Mouse (Mus musculus) limb, embryonic 12.5 days (tissue): ENCODE measurements around the gene Krtap17-1. TPM values are rescaled to one million over a fixed set of nuclear protein-coding genes. Genes with fewer than 3 reads are reported as not detected.

ENCODE experiments used
- ATAC-seq: fragments of 200-750 bp; cut with Nextera tagmentation; 2 replicates; pipeline ENCODE4 v1.8.0; 2017; ENCODE audit warnings: low read depth, moderate TSS enrichment; ENCODE audit not compliant: insufficient number of reproducible peaks, insufficient read depth, low FRiP score, low TSS enrichment
- H3K27ac ChIP-seq: fragments of 300-500 bp; sonication (generic); 2 replicates; pipeline ENCODE4 v1.5.1; 2016; ENCODE audit warnings: mild to moderate bottlenecking, moderate library complexity
- H3K27me3 ChIP-seq: fragments of 300-500 bp; sonication (generic); 2 replicates; pipeline ENCODE4 v1.6.1; 2016; ENCODE audit warnings: mild to moderate bottlenecking, moderate library complexity
- H3K36me3 ChIP-seq: fragments of 300-500 bp; sonication (generic); 2 replicates; pipeline ENCODE4 v1.6.1; 2016; ENCODE audit warnings: mild to moderate bottlenecking, moderate library complexity
- H3K4me1 ChIP-seq: fragments of 300-500 bp; sonication (generic); replicated peaks from 2 replicates; pipeline ENCODE4 v1.6.1; 2016
- H3K4me2 ChIP-seq: fragments of 300-500 bp; sonication (generic); 2 replicates; pipeline ENCODE4 v1.6.1; 2016; ENCODE audit warnings: mild to moderate bottlenecking, moderate library complexity
- H3K4me3 ChIP-seq: fragments of 300-500 bp; sonication (generic); replicated peaks from 2 replicates; pipeline ENCODE4 v1.5.1; 2016; ENCODE audit warnings: mild to moderate bottlenecking
- H3K9ac ChIP-seq: fragments of 300-500 bp; sonication (generic); replicated peaks from 2 replicates; pipeline ENCODE4 v1.6.1; 2016; ENCODE audit warnings: mild to moderate bottlenecking, moderate library complexity
- H3K9me3 ChIP-seq: fragments of 300-500 bp; sonication (generic); 2 replicates; pipeline ENCODE4 v1.6.1; 2016; ENCODE audit warnings: mild to moderate bottlenecking, moderate library complexity
- WGBS: fragments of 180-500 bp; shearing (Covaris S2); methylation state at CpG from one replicate; pipeline ENCODE4 v1.1.7; 2016; 5-methylcytosine and 5-hydroxymethylcytosine counted together
- polyA plus RNA-seq: library from polyadenylated mRNA; unstranded; fragments of >200 nt; fragmentation: Nextera tagmentation; extraction: Ambion mirVana; gene quantifications from 2 replicates; pipeline ENCODE4 v1.2.1, GENCODE M21; 2016

The Krtap17-1 gene
- 1.4 and 1.9 TPM in 2 replicates for polyA plus RNA-seq

DNA sequence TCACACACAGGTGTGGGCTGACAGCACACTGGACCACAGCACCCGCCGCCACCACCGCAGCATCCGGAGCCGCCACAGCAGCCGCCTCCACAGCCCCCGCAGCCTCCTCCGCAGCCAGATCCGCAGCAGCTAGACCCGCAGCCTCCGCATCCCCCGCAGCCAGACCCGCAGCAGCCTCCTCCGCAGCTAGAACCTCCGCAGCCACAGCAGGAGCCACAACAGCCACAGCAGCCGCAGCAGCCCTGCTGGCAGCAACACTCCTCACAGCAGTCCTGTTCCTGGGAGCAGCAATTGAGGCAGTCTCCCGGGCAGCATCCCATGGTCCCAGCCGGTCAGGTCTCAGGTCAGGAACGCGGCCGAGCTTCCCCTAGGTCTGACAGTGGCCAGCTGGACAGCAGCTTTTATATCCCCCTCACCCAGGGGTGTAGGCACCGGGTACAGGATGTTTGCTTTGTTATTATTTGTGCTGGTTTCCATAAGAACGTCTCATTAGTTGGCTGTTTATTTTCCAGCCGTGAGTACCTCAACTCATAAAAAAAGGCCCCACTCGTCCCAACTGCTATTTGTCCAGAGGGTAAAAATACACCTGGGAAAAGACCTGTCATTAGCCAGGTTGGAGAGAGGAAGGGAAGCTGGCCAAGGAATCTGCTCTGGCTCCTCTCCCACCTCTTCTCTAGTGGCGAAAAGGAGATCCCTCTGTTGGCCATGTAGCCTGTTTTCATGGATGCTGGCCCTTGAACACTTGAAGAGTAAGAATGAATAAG is at the start of gene Krtap17-1:
Gene Krtap17-1 (minus strand): TSS at position 375 of the 764 bp plus-strand sequence.
- Histone ChIP-seq H3K27ac (no peak within 1 kb of the TSS), H3K4me3 (peak within 1 kb of the TSS; percentile 29), H3K9ac (peak within 1 kb of the TSS; percentile 42; the same call in 1 of the 2 replicates), H3K4me2 (peak within 1 kb of the TSS; percentile 51), H3K9me3 (no peaks in the 10 kb centered on the region), H3K27me3 (peaks cover 32% of the 10 kb centered on the region), H3K36me3 (no peaks in the 10 kb centered on the region), H3K4me1 (peaks cover 12% of the 10 kb centered on the region)
- 17% methylated on average over 26 of the region's 26 CpGs for WGBS
- no peak for ATAC-seq

DNA sequence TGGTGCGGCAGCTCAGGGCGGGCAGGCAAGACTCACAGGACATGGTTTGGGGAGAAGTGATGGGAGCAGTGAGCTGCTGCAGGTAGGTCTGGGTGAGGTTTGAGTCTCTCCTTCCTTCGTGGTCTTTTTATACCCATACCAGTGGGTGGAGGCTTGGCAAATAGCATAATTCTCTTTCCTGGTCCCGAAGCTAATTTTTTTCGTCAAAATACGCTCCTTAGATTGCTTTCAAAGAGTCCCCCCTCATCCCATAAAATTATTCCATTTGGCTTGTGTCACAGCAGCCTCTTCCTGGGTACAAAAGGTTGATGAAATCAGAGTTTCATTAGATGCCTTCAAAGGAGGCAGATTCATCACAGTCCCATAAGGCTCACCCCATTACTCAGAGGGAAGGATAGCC is 47.7 kb upstream of the Krtap17-1 start, which contains the start of gene Krt34:
Gene Krt34 (minus strand): TSS at position 101 of the 400 bp plus-strand sequence.
- no peak within 1 kb of the TSS for H3K4me2 ChIP-seq
- H3K4me1 ChIP-seq, result no peaks in the 10 kb centered on the region
- no peak within 1 kb of the TSS for H3K27ac ChIP-seq
- 85% methylated on average over 6 of the region's 6 CpGs for WGBS
- H3K27me3 ChIP-seq, result no peaks in the 10 kb centered on the region
- H3K9me3 ChIP-seq, result no peaks in the 10 kb centered on the region
- ATAC-seq, result no peak
- no peaks in the 10 kb centered on the region for H3K36me3 ChIP-seq
- H3K9ac ChIP-seq, result no peak within 1 kb of the TSS
- no peak within 1 kb of the TSS for H3K4me3 ChIP-seq

DNA sequence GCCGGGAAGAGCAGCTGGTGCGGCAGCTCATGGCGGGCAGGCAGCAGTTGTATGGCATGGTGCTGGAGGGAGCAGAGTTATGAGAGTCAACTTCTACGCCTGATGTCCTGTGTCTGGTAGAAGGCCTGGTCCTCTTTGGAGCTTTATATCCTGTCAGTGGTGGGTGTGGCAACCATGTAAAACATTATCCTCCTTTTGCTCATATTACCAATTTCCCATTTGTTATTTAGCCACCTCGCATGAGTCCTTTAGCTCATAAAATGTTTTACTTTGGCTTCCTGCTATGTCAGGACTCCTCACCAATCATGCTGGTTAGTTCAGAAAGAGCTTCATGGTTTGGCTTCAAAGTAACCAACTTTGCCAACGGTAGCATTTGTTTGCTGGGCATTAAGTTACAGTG is 36.0 kb upstream of the Krtap17-1 start, which contains the start of gene Krt33b:
Gene Krt33b (minus strand): TSS at position 101 of the 400 bp plus-strand sequence.
- Histone ChIP-seq H3K9me3 (no peaks in the 10 kb centered on the region), H3K9ac (no peak within 1 kb of the TSS), H3K36me3 (no peaks in the 10 kb centered on the region), H3K4me3 (no peak within 1 kb of the TSS), H3K4me2 (no peak within 1 kb of the TSS), H3K4me1 (no peaks in the 10 kb centered on the region), H3K27me3 (no peaks in the 10 kb centered on the region), H3K27ac (no peak within 1 kb of the TSS)
- WGBS, result 76% methylated on average over 6 of the region's 6 CpGs
- no peak for ATAC-seq

DNA sequence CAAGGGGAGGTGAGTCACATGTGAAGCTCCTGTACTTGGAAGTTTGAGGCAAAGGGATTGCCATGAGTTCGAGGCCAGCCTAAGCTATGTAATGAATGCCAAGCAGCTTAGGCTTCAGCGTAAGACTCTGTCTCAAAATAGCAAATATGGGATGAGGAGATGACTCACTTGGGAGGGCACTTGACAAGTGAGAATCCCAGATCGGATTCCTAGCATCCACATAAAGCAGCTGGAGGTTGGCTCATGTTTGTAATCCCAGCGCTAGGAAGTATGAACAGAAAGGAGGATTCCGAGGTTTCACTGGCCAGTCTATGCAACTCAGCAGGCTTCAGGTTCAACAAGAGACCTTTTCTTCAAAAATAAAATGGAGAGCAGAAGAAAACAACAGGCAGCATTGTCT is 27.6 kb upstream of the Krtap17-1 start:
- Histone ChIP-seq H3K36me3 (no peaks in the 10 kb centered on the region), H3K9ac (no peak overlapping the region), H3K27ac (no peak overlapping the region), H3K4me3 (no peak overlapping the region), H3K4me1 (no peaks in the 10 kb centered on the region), H3K27me3 (no peaks in the 10 kb centered on the region), H3K4me2 (no peak overlapping the region), H3K9me3 (no peaks in the 10 kb centered on the region)
- WGBS, result 88% methylated on average over 5 of the region's 5 CpGs
- ATAC-seq, result no peak

DNA sequence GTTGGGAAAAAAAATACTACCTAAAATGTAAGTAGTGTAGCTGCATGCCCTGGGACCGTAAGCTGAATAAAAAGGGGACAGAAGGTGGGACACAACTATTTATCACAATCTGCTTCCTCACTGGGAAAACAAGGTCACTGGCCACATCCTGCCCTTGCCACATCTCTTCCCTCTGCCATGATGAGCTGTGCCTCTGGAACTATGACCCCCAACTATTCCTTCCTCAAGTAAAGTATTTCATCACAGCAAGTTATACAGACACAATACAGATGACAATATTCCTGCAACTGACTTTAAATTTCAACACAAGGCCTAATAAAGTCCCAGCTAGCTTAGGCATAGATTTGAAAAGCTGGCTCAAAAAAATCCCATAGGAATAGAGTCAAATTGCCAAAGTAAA is 25.7 kb upstream of the Krtap17-1 start:
- WGBS, result 87% methylated on average over 1 of the region's 1 CpGs
- Histone ChIP-seq H3K4me2 (no peak overlapping the region), H3K9ac (no peak overlapping the region), H3K27ac (no peak overlapping the region), H3K9me3 (no peaks in the 10 kb centered on the region), H3K4me1 (no peaks in the 10 kb centered on the region), H3K27me3 (no peaks in the 10 kb centered on the region), H3K4me3 (no peak overlapping the region), H3K36me3 (no peaks in the 10 kb centered on the region)
- no peak for ATAC-seq

DNA sequence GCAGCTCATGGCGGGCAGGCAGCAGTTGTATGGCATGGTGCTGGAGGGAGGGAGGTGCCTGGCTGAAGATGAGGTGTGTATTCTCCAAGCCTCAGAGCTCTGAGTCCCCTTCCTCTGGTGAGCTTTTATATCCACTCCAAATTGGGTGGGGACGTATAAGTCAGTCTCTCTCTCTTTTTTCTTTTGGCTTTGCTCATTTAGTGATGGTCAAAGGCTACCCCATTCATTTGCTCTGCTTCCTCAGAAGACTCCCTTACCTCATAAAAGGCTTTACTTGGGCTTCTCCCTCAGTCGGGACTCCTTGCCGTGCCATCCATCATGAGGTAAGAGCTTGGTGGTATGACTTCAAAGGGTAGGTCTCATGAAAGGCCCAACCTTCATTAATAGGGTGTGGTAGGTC is 22.3 kb upstream of the Krtap17-1 start, which contains the start of gene Krt33a:
Gene Krt33a (minus strand): TSS at position 101 of the 400 bp plus-strand sequence.
- no peaks in the 10 kb centered on the region for H3K36me3 ChIP-seq
- H3K9ac ChIP-seq, result no peak within 1 kb of the TSS
- ATAC-seq, result no peak
- H3K4me3 ChIP-seq, result no peak within 1 kb of the TSS
- no peaks in the 10 kb centered on the region for H3K9me3 ChIP-seq
- 51% methylated on average over 4 of the region's 4 CpGs for WGBS
- H3K27ac ChIP-seq, result no peak within 1 kb of the TSS
- no peak within 1 kb of the TSS for H3K4me2 ChIP-seq
- no peaks in the 10 kb centered on the region for H3K4me1 ChIP-seq
- H3K27me3 ChIP-seq, result no peaks in the 10 kb centered on the region

DNA sequence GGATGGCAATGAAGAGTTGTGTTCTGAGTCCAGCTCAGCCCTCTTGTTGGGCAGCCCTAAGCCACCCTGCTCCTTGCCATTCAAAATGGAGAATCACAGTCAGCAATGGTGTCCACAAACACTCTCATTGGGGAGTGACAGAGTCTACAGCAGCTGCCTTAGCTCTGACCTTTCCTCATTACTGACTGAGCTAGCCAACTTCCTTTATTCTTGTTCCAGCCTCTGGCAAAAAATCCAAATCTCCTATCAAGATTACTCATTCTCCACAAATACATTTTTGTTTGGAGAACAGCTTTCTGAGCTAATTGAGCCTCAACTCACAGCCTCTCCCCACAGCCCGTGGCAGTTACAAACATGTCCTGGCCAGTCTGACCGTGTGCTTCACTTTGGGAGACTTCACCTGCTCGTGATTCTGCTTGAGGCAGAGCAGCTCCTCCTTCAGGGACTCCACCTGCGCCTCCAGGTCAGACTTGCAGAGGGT is 19.9 kb upstream of the Krtap17-1 start:
- Histone ChIP-seq H3K9me3 (no peaks in the 10 kb centered on the region), H3K4me3 (no peak overlapping the region), H3K9ac (no peak overlapping the region), H3K27me3 (no peaks in the 10 kb centered on the region), H3K4me2 (no peak overlapping the region), H3K27ac (no peak overlapping the region), H3K36me3 (no peaks in the 10 kb centered on the region), H3K4me1 (no peaks in the 10 kb centered on the region)
- 71% methylated on average over 4 of the region's 4 CpGs for WGBS
- no peak for ATAC-seq

DNA sequence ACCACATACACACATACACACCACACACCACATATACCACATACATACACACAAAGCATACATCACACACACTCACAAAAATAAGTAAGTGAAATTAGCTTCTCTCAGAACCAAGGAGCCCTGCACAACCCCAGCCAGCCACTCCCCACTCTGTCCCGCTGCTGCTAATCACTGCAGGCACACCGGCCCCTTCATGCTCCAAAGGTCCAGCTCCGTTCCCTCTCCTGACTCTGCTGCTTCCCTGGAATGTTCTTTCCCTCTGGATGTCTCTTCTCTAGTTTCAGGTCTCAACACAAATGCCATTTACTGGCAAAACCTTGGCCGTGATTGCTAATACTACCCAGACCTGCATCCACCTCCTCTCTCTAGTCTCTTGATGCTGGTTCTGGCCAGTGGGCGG is 16.9 kb upstream of the Krtap17-1 start:
- H3K27me3 ChIP-seq, result no peaks in the 10 kb centered on the region
- no peaks in the 10 kb centered on the region for H3K36me3 ChIP-seq
- no peak overlapping the region for H3K4me3 ChIP-seq
- no peaks in the 10 kb centered on the region for H3K4me1 ChIP-seq
- no peak for ATAC-seq
- no peak overlapping the region for H3K27ac ChIP-seq
- H3K4me2 ChIP-seq, result no peak overlapping the region
- H3K9me3 ChIP-seq, result no peaks in the 10 kb centered on the region
- no peak overlapping the region for H3K9ac ChIP-seq
- WGBS, result 82% methylated on average over 5 of the region's 5 CpGs

DNA sequence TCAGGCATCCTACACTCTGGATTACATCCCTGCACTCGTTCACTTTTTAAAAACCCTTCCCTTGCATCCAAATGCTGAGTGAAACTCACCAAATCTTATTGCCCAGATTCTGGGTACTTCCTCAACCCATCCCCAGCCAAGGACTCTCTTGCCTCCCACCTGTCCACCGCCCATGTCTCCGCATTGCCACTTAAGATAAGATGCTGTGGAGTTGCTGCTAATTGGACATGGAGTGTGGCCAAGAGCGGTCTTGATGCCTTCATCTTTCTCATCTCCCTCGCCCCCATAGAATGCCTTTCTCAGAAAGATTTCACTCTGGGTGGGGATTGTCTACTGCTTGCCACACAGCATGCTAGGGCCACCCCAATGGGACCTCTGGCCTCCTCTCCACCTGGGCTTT is 14.5 kb upstream of the Krtap17-1 start:
- no peak overlapping the region for H3K27ac ChIP-seq
- H3K4me3 ChIP-seq, result no peak overlapping the region
- H3K36me3 ChIP-seq, result no peaks in the 10 kb centered on the region
- WGBS, result 82% methylated on average over 5 of the region's 5 CpGs
- no peaks in the 10 kb centered on the region for H3K9me3 ChIP-seq
- no peak for ATAC-seq
- H3K4me2 ChIP-seq, result no peak overlapping the region
- H3K4me1 ChIP-seq, result no peaks in the 10 kb centered on the region
- no peaks in the 10 kb centered on the region for H3K27me3 ChIP-seq
- H3K9ac ChIP-seq, result no peak overlapping the region

DNA sequence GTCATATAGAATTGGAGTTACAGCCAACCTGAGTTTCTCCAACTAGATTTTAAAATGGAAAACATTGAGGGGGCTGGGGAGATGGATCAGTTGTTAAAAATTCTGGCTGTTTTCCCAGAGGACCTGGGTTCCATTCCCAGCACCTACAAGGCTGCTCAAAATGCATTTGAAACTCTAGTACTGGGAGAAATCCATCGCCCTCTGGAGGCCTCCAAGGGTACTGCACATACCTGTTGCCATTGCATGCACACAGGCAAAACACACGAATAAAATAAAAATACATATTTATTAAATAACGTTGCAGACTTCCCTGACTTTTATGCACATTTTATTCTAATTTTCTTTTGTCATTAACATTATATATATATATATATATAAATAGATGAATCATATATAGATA is 12.8 kb upstream of the Krtap17-1 start:
- Histone ChIP-seq H3K4me3 (no peak overlapping the region), H3K36me3 (no peaks in the 10 kb centered on the region), H3K27ac (no peak overlapping the region), H3K4me2 (no peak overlapping the region), H3K4me1 (no peaks in the 10 kb centered on the region), H3K9ac (no peak overlapping the region), H3K27me3 (no peaks in the 10 kb centered on the region), H3K9me3 (peaks cover 4% of the 10 kb centered on the region; the same call in 1 of the 2 replicates)
- ATAC-seq, result no peak
- 59% methylated on average over 3 of the region's 3 CpGs for WGBS

DNA sequence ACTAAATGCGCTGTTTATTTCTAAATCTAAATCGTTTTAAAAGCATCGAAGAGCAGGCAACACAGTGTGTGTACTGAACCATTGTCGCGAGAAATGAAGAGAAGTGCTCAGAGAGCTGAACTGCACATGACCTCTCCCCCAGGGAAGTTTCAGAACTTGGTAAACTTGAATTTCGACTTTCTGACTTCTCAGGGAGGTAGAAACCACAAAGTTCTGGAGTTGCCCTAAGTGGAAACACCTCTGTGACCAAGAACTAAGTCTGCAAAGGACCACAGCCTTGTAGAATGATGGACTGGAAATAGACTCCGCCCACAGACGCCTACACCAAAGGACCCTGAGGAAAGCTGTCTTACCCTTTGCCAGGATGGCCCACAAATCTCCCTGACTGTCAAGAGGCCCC is 12.1 kb upstream of the Krtap17-1 start:
- Histone ChIP-seq H3K4me3 (no peak overlapping the region), H3K27me3 (no peaks in the 10 kb centered on the region), H3K9me3 (peaks cover 7% of the 10 kb centered on the region; the same call in 1 of the 2 replicates), H3K9ac (no peak overlapping the region), H3K4me2 (no peak overlapping the region), H3K36me3 (no peaks in the 10 kb centered on the region), H3K4me1 (no peaks in the 10 kb centered on the region), H3K27ac (no peak overlapping the region)
- ATAC-seq, result no peak
- 85% methylated on average over 8 of the region's 8 CpGs for WGBS
